Mouse (Mus musculus) intestine, embryonic 14.5 days (tissue): ENCODE data around the gene Pdzd2. TPM values are rescaled to one million over a fixed set of nuclear protein-coding genes. Genes with fewer than 3 reads are reported as not detected.

Experiments used
- ATAC-seq: fragments of 200-750 bp; cut with Nextera tagmentation; replicated peaks from 2 replicates; pipeline ENCODE4 v1.8.0; 2017; ENCODE audit warnings: low read depth, moderate number of reproducible peaks, moderate TSS enrichment, moderate library complexity; ENCODE audit not compliant: low FRiP score, low TSS enrichment
- DNase-seq: peaks from one replicate; pipeline ENCODE4 v3.0.0-alpha.2; 2018; ENCODE audit warnings: low spot score
- H3K27ac ChIP-seq: fragments of 300-500 bp; sonication (generic); 2 replicates; pipeline ENCODE4 v1.5.1; 2014; ENCODE audit warnings: low read depth, mild to moderate bottlenecking, control low read depth
- H3K27me3 ChIP-seq: fragments of 300-500 bp; sonication (generic); replicated peaks from 2 replicates; pipeline ENCODE4 v1.6.1; 2014; ENCODE audit warnings: low read length, control low read depth; ENCODE audit not compliant: control insufficient read depth, insufficient read depth
- H3K36me3 ChIP-seq: fragments of 300-500 bp; sonication (generic); 2 replicates; pipeline ENCODE4 v1.6.1; 2014; ENCODE audit warnings: low read length, control low read depth; ENCODE audit not compliant: control insufficient read depth, insufficient read depth
- H3K4me1 ChIP-seq: fragments of 300-500 bp; sonication (generic); replicated peaks from 2 replicates; pipeline ENCODE4 v1.6.1; 2014; ENCODE audit warnings: low read length, control low read depth, mixed read lengths; ENCODE audit not compliant: control insufficient read depth, insufficient read depth
- H3K4me2 ChIP-seq: fragments of 300-500 bp; sonication (generic); 2 replicates; pipeline ENCODE4 v1.6.1; 2014; ENCODE audit warnings: low read length
- H3K4me3 ChIP-seq: fragments of 300-500 bp; sonication (generic); 2 replicates; pipeline ENCODE4 v1.5.1; 2014; ENCODE audit warnings: low read depth, low read length, control low read depth, mixed read lengths
- H3K9ac ChIP-seq: fragments of 300-500 bp; sonication (generic); 2 replicates; pipeline ENCODE4 v1.6.1; 2014; ENCODE audit warnings: mild to moderate bottlenecking, low read length
- H3K9me3 ChIP-seq: fragments of 300-500 bp; sonication (generic); 2 replicates; pipeline ENCODE4 v1.6.1; 2016; ENCODE audit warnings: low read length, control low read depth; ENCODE audit not compliant: control insufficient read depth
- WGBS: fragments of 180-500 bp; shearing (Covaris S2); extraction: QIAGEN DNeasy Blood & Tissue Kit; methylation state at CpG from one replicate; pipeline ENCODE4 v1.1.7; 2014; 5-methylcytosine and 5-hydroxymethylcytosine counted together
- polyA plus RNA-seq: library from polyadenylated mRNA; unstranded; fragments of >200 nt; fragmentation: Nextera tagmentation; extraction: Ambion mirVana; gene quantifications from 2 replicates; pipeline ENCODE4 v1.2.1, GENCODE M21; 2014

Pdzd2 gene
- polyA plus RNA-seq, 1 experiment from 2014 or later, result 16.2 TPM

GRCm38 (mm10) chr15:12424187-12424586 lies 315.5 kb downstream of the Pdzd2 start:
- no peak for DNase-seq

GRCm38 (mm10) chr15:12420915-12421314 lies 318.8 kb downstream of the Pdzd2 start:
- H3K36me3 ChIP-seq, result no peaks in the 10 kb centered on the region
- no peaks in the 10 kb centered on the region for H3K9me3 ChIP-seq
- H3K4me2 ChIP-seq, result no peak overlapping the region
- no peak overlapping the region for H3K4me3 ChIP-seq
- no peaks in the 10 kb centered on the region for H3K27me3 ChIP-seq
- no peaks in the 10 kb centered on the region; the same call in 1 of the 2 replicates for H3K4me1 ChIP-seq
- H3K9ac ChIP-seq, result no peak overlapping the region
- DNase-seq (no peak), ATAC-seq (no peak)
- WGBS, result 91% methylated on average over 8 of the region's 8 CpGs
- no peak overlapping the region for H3K27ac ChIP-seq

More at GRCm38 (mm10) chr15:12424187-12424586, 315.5 kb downstream of the Pdzd2 start:
- Histone ChIP-seq H3K27me3 (no peaks in the 10 kb centered on the region), H3K27ac (no peak overlapping the region), H3K4me1 (no peaks in the 10 kb centered on the region; the same call in 1 of the 2 replicates), H3K4me3 (no peak overlapping the region), H3K36me3 (no peaks in the 10 kb centered on the region), H3K4me2 (no peak overlapping the region), H3K9ac (no peak overlapping the region), H3K9me3 (no peaks in the 10 kb centered on the region)
- WGBS, result 77% methylated on average over 5 of the region's 5 CpGs
- ATAC-seq, result no peak

- WGBS, result 88% methylated on average over 10 of the region's 10 CpGs
Observed at GRCm38 (mm10) chr15:12420376-12420775, 319.3 kb downstream of the Pdzd2 start.

GRCm38 (mm10) chr15:12419446-12419845 lies 320.3 kb downstream of the Pdzd2 start:
- Histone ChIP-seq H3K4me2 (0 out of 2 replicates have a peak overlapping the region, but pooled peaks have one; percentile 14), H3K4me1 (no peaks in the 10 kb centered on the region; the same call in 1 of the 2 replicates), H3K27ac (no peak overlapping the region), H3K9ac (no peak overlapping the region), H3K36me3 (no peaks in the 10 kb centered on the region), H3K27me3 (no peaks in the 10 kb centered on the region), H3K4me3 (no peak overlapping the region), H3K9me3 (no peaks in the 10 kb centered on the region)
- DNase-seq (no peak), ATAC-seq (peak; percentile 40)
- 62% methylated on average over 7 of the region's 7 CpGs for WGBS

More at GRCm38 (mm10) chr15:12420376-12420775, 319.3 kb downstream of the Pdzd2 start:
- H3K4me1 ChIP-seq, result no peaks in the 10 kb centered on the region; the same call in 1 of the 2 replicates
- no peak for DNase-seq
- H3K4me2 ChIP-seq, result no peak overlapping the region
- ATAC-seq, result no peak
- H3K36me3 ChIP-seq, result no peaks in the 10 kb centered on the region
- no peak overlapping the region for H3K4me3 ChIP-seq
- no peaks in the 10 kb centered on the region for H3K27me3 ChIP-seq
- no peak overlapping the region for H3K9ac ChIP-seq
- no peak overlapping the region for H3K27ac ChIP-seq
- H3K9me3 ChIP-seq, result no peaks in the 10 kb centered on the region

- no peaks in the 10 kb centered on the region for H3K27me3 ChIP-seq
- H3K9ac ChIP-seq, result no peak overlapping the region
- H3K4me2 ChIP-seq, result no peak overlapping the region
- no peaks in the 10 kb centered on the region for H3K36me3 ChIP-seq
- no peaks in the 10 kb centered on the region; the same call in 1 of the 2 replicates for H3K4me1 ChIP-seq
- no peaks in the 10 kb centered on the region for H3K9me3 ChIP-seq
- 82% methylated on average over 16 of the region's 16 CpGs for WGBS
- ATAC-seq (no peak), DNase-seq (no peak)
- no peak overlapping the region for H3K27ac ChIP-seq
- no peak overlapping the region for H3K4me3 ChIP-seq
Observed at GRCm38 (mm10) chr15:12415536-12416200, 324.1 kb downstream of the Pdzd2 start.

GRCm38 (mm10) chr15:12414696-12415095 lies 325.0 kb downstream of the Pdzd2 start:
- no peaks in the 10 kb centered on the region; the same call in 1 of the 2 replicates for H3K4me1 ChIP-seq
- H3K27ac ChIP-seq, result no peak overlapping the region
- ATAC-seq (no peak), DNase-seq (no peak)
- no peak overlapping the region for H3K4me3 ChIP-seq
- WGBS, result 70% methylated on average over 6 of the region's 6 CpGs
- H3K9ac ChIP-seq, result no peak overlapping the region
- H3K4me2 ChIP-seq, result no peak overlapping the region
- H3K27me3 ChIP-seq, result no peaks in the 10 kb centered on the region
- no peaks in the 10 kb centered on the region for H3K9me3 ChIP-seq
- H3K36me3 ChIP-seq, result no peaks in the 10 kb centered on the region

- no peaks in the 10 kb centered on the region for H3K9me3 ChIP-seq
- H3K4me1 ChIP-seq, result no peaks in the 10 kb centered on the region
- 83% methylated on average over 8 of the region's 8 CpGs for WGBS
- H3K9ac ChIP-seq, result no peak overlapping the region
- no peaks in the 10 kb centered on the region for H3K27me3 ChIP-seq
- DNase-seq (no peak), ATAC-seq (no peak)
- no peak overlapping the region for H3K4me3 ChIP-seq
- H3K27ac ChIP-seq, result no peak overlapping the region
- no peaks in the 10 kb centered on the region for H3K36me3 ChIP-seq
- H3K4me2 ChIP-seq, result no peak overlapping the region
Observed at GRCm38 (mm10) chr15:12408205-12408604, 331.5 kb downstream of the Pdzd2 start.

- no peak overlapping the region for H3K4me2 ChIP-seq
- H3K4me3 ChIP-seq, result no peak overlapping the region
- no peaks in the 10 kb centered on the region for H3K9me3 ChIP-seq
- peaks cover 7% of the 10 kb centered on the region; the same call in 1 of the 2 replicates for H3K36me3 ChIP-seq
- 79% methylated on average over 5 of the region's 5 CpGs for WGBS
- H3K27me3 ChIP-seq, result no peaks in the 10 kb centered on the region
- no peak for DNase-seq
- no peaks in the 10 kb centered on the region for H3K4me1 ChIP-seq
- no peak for ATAC-seq
- no peak overlapping the region for H3K27ac ChIP-seq
- H3K9ac ChIP-seq, result no peak overlapping the region
Observed at GRCm38 (mm10) chr15:12405592-12405991, 334.1 kb downstream of the Pdzd2 start.

- Histone ChIP-seq H3K4me1 (no peaks in the 10 kb centered on the region), H3K9ac (no peak overlapping the region), H3K36me3 (peaks cover 14% of the 10 kb centered on the region), H3K27me3 (no peaks in the 10 kb centered on the region), H3K4me2 (no peak overlapping the region), H3K4me3 (no peak overlapping the region), H3K9me3 (no peaks in the 10 kb centered on the region), H3K27ac (no peak overlapping the region)
- no peak for ATAC-seq
- no peak for DNase-seq
- 76% methylated on average over 6 of the region's 6 CpGs for WGBS
Observed at GRCm38 (mm10) chr15:12397032-12397431, 342.7 kb downstream of the Pdzd2 start.
